8 mouse cellular contexts compared by ENCODE assay signal in genomic region chr11:94159066-94159880, GRCm38 (mm10). TPM values are rescaled to one million over a fixed set of nuclear protein-coding genes. Genes with fewer than 3 reads are reported as not detected.
DNase-seq lines count a peak whose midpoint lies in the region; ATAC-seq and TF ChIP-seq lines count a peak whose summit lies in the region.

No protein-coding gene starts in this region.

- no peak for TF ChIP-seq POLR2A in lung, adult 2 months (IDR thresholded peaks at IDR 0.05; ENCODE audit: borderline replicate concordance, extremely low read depth, low read depth, low read length)

- H3K4me1 ChIP-seq in embryonic facial prominence, embryonic 11.5 days (ENCODE audit: control insufficient read depth, insufficient read depth, low read length): peaks cover 5% of the 10 kb centered on the region
- peaks cover 57% of the 10 kb centered on the region for H3K4me1 ChIP-seq in hindbrain, embryonic 10.5 days (replicated peaks)
- H3K4me1 ChIP-seq in lung, adult 2 months (ENCODE audit: control insufficient read depth, insufficient read depth, low read length): peaks cover 11% of the 10 kb centered on the region; the same call in 1 of the 2 replicates
- H3K4me1 ChIP-seq in stomach, embryonic 15.5 days: peaks cover 38% of the 10 kb centered on the region

- TF ChIP-seq CTCF in gastrocnemius, adult 2 months (IDR thresholded peaks at IDR 0.05): no peak
- no peak for TF ChIP-seq CTCF in lung, adult 2 months (IDR thresholded peaks at IDR 0.05; ENCODE audit: insufficient read depth, low read length)

- peak overlapping the region; percentile 30; the same call in 1 of the 2 replicates for H3K9ac ChIP-seq in embryonic facial prominence, embryonic 11.5 days (replicated peaks; ENCODE audit: low read length)
- no peak overlapping the region for H3K9ac ChIP-seq in stomach, embryonic 15.5 days

- DNase-seq in gastrocnemius, adult 2 months: peak; percentile 86
- DNase-seq in gastrocnemius, postnatal 10 days: no peak
- DNase-seq in MN1 (ENCODE audit: low spot score): peak; percentile 83
- no peak for DNase-seq in embryonic facial prominence, embryonic 11.5 days (ENCODE audit: low spot score)
- peak; percentile 48 for DNase-seq in hindbrain, embryonic 10.5 days (ENCODE audit: low spot score)
- DNase-seq in lung, adult 2 months: peak; percentile 63
- DNase-seq in left cerebral cortex, adult 11 months (ENCODE audit: low spot score): no peak

- H3K9me3 ChIP-seq in embryonic facial prominence, embryonic 11.5 days (replicated peaks; ENCODE audit: control insufficient read depth, low read length): no peaks in the 10 kb centered on the region
- H3K9me3 ChIP-seq in hindbrain, embryonic 10.5 days: no peaks in the 10 kb centered on the region
- H3K9me3 ChIP-seq in stomach, embryonic 15.5 days: no peaks in the 10 kb centered on the region

- peak overlapping the region; percentile 17 for H3K4me3 ChIP-seq in gastrocnemius, adult 2 months
- H3K4me3 ChIP-seq in embryonic facial prominence, embryonic 11.5 days (ENCODE audit: low read depth, low read length): no peak overlapping the region
- peak overlapping the region; percentile 43; the same call in 1 of the 2 replicates for H3K4me3 ChIP-seq in hindbrain, embryonic 10.5 days
- no peak overlapping the region for H3K4me3 ChIP-seq in lung, adult 2 months (replicated peaks; ENCODE audit: extremely low read depth, low read depth, low read length)
- no peak overlapping the region for H3K4me3 ChIP-seq in stomach, embryonic 15.5 days (replicated peaks)

- H3K4me2 ChIP-seq in embryonic facial prominence, embryonic 11.5 days (ENCODE audit: low read depth, low read length): no peak overlapping the region
- H3K4me2 ChIP-seq in stomach, embryonic 15.5 days: no peak overlapping the region

- H3K27me3 ChIP-seq in embryonic facial prominence, embryonic 11.5 days (ENCODE audit: control insufficient read depth, insufficient read depth, low read length): no peaks in the 10 kb centered on the region
- H3K27me3 ChIP-seq in hindbrain, embryonic 10.5 days (ENCODE audit: insufficient read depth, poor library complexity, severe bottlenecking): no peaks in the 10 kb centered on the region
- H3K27me3 ChIP-seq in stomach, embryonic 15.5 days (replicated peaks): no peaks in the 10 kb centered on the region

- H3K27ac ChIP-seq in gastrocnemius, adult 2 months: peak overlapping the region; percentile 85
- no peak overlapping the region; the same call in 1 of the 2 replicates for H3K27ac ChIP-seq in embryonic facial prominence, embryonic 11.5 days (replicated peaks; ENCODE audit: low read depth, low read length)
- H3K27ac ChIP-seq in hindbrain, embryonic 10.5 days: peak overlapping the region; percentile 92
- peak overlapping the region; percentile 93; the same call in 1 of the 2 replicates for H3K27ac ChIP-seq in stomach, embryonic 15.5 days

- no peaks in the 10 kb centered on the region for H3K36me3 ChIP-seq in embryonic facial prominence, embryonic 11.5 days (replicated peaks; ENCODE audit: control insufficient read depth, insufficient read depth, low read depth, low read length)
- H3K36me3 ChIP-seq in hindbrain, embryonic 10.5 days: no peaks in the 10 kb centered on the region
- no peaks in the 10 kb centered on the region for H3K36me3 ChIP-seq in stomach, embryonic 15.5 days

- ATAC-seq in embryonic facial prominence, embryonic 11.5 days (replicated peaks; ENCODE audit: insufficient number of reproducible peaks, low FRiP score, low TSS enrichment, low read depth): no peak
- no peak for ATAC-seq in stomach, embryonic 15.5 days (ENCODE audit: insufficient read depth, low FRiP score, low read depth)

- intact Hi-C loops in gastrocnemius, adult 2 months (cut with DNase I): no loop called here

- WGBS in embryonic facial prominence, embryonic 11.5 days: 46% methylated on average over 14 of the region's 14 CpGs
- WGBS in hindbrain, embryonic 10.5 days: 29% methylated on average over 14 of the region's 14 CpGs
- 50% methylated on average over 14 of the region's 14 CpGs for WGBS in lung, adult 2 months
- 63% methylated on average over 14 of the region's 14 CpGs for WGBS in stomach, embryonic 15.5 days

RNA-seq across cellular contexts. Expression of gene Tob1, which starts 52.0 kb away (rescaled TPM):
- total RNA-seq in gastrocnemius, adult 2 months (2021): 100 to 1,000 TPM; 177 to 277 TPM
- total RNA-seq in gastrocnemius, postnatal 10 days (2021): 100 to 1,000 TPM in 1 of 2 experiments, 10 to 100 TPM in 1; 85.6 to 102 TPM
- polyA plus RNA-seq in embryonic facial prominence, embryonic 11.5 days (2014; fragmentation: Nextera tagmentation; extraction: Ambion mirVana): 32.0 and 32.8 TPM in 2 replicates
- polyA plus RNA-seq in hindbrain, embryonic 10.5 days (2016; fragmentation: Nextera tagmentation; extraction: Ambion mirVana): 22.3 and 31.1 TPM in 2 replicates
- polyA plus RNA-seq in lung, adult 2 months (2012; rRNA removed): 27.9 and 37.2 TPM in 2 replicates
- 54.8 and 65.2 TPM in 2 replicates for polyA plus RNA-seq in stomach, embryonic 15.5 days (2015; fragmentation: Nextera tagmentation; extraction: Ambion mirVana)

Comparison
In these comparisons a context has a peak if more than half of its experiments do, and no peak if none do; other contexts are left out.
1. DNase-seq: peak in gastrocnemius, adult 2 months (single experiment), MN1 (single experiment), hindbrain, embryonic 10.5 days (single experiment) and lung, adult 2 months (single experiment); none in gastrocnemius, postnatal 10 days (single experiment), embryonic facial prominence, embryonic 11.5 days (single experiment) and left cerebral cortex, adult 11 months (single experiment).
2. H3K4me3 ChIP-seq: peak in gastrocnemius, adult 2 months (single experiment) and hindbrain, embryonic 10.5 days (single experiment); none in embryonic facial prominence, embryonic 11.5 days (single experiment), lung, adult 2 months (single experiment) and stomach, embryonic 15.5 days (single experiment).